Mouse (Mus musculus) myocyte (in vitro differentiated cells): ENCODE results near the gene Kif14. TPM values are rescaled to one million over a fixed set of nuclear protein-coding genes. Genes with fewer than 3 reads are reported as not detected.

ENCODE experiments used
- H3K27me3 ChIP-seq: one replicate; pipeline ENCODE4 v1.6.1; 2011; ENCODE audit not compliant: control insufficient read depth, insufficient read depth, insufficient read length
- H3K36me3 ChIP-seq: one replicate; pipeline ENCODE4 v1.6.1; 2011; ENCODE audit not compliant: control insufficient read depth, insufficient read depth
- H3K4me2 ChIP-seq: one replicate; pipeline ENCODE4 v1.6.1; 2011; ENCODE audit warnings: low read depth, control low read depth
- H3K4me3 ChIP-seq: one replicate; pipeline ENCODE4 v1.5.1; 2011; ENCODE audit warnings: mild to moderate bottlenecking, control low read depth, moderate library complexity
- H3K79me2 ChIP-seq: one replicate; pipeline ENCODE4 v1.6.1; 2011; ENCODE audit not compliant: control insufficient read depth, insufficient read depth
- H3ac ChIP-seq: one replicate; pipeline ENCODE4 v1.6.1; 2011; ENCODE audit not compliant: control insufficient read depth, insufficient read length
- CEBPB ChIP-seq: IDR thresholded peaks from 2 replicates; pipeline ENCODE4 v1.6.1; 2011; ENCODE audit warnings: mild to moderate bottlenecking, moderate library complexity; ENCODE audit not compliant: poor library complexity, insufficient read depth, severe bottlenecking
- E2F4 ChIP-seq: IDR thresholded peaks from one replicate; pipeline ENCODE4 v1.6.1; 2011; ENCODE audit warnings: mild to moderate bottlenecking, control low read depth, moderate library complexity; ENCODE audit not compliant: insufficient read depth
- MAX ChIP-seq: IDR thresholded peaks from one replicate; pipeline ENCODE4 v1.6.1; 2011; ENCODE audit warnings: low read depth, mild to moderate bottlenecking, control low read depth
- MYOD1 ChIP-seq, 3 experiments: IDR thresholded peaks; one replicate each; pipeline ENCODE4 v1.6.1; 2011; ENCODE audit warnings: control low read depth in 2 of 3, low read depth in 2 of 3, mild to moderate bottlenecking in 2 of 3, moderate library complexity in 1 of 3; ENCODE audit not compliant: insufficient read length in 2 of 3, control insufficient read depth in 1 of 3
- MYOG ChIP-seq, 3 experiments: IDR thresholded peaks; one replicate each; pipeline ENCODE4 v1.6.1; 2011; ENCODE audit warnings: control low read depth in 2 of 3, low read depth in 2 of 3, mild to moderate bottlenecking in 2 of 3; ENCODE audit not compliant: insufficient read length in 2 of 3, control insufficient read depth in 1 of 3, insufficient read depth in 1 of 3
- POLR2A ChIP-seq: IDR thresholded peaks from one replicate; pipeline ENCODE4 v1.6.1; 2011; ENCODE audit warnings: low read depth, mild to moderate bottlenecking, control low read depth, moderate library complexity; ENCODE audit not compliant: insufficient read length
- POLR2AphosphoS2 ChIP-seq: IDR thresholded peaks from one replicate; pipeline ENCODE4 v1.6.1; 2011; ENCODE audit warnings: low read depth, control low read depth; ENCODE audit not compliant: insufficient read length
- REST ChIP-seq: IDR thresholded peaks from one replicate; pipeline ENCODE4 v1.6.1; 2011; ENCODE audit warnings: mild to moderate bottlenecking, control low read depth, moderate library complexity; ENCODE audit not compliant: insufficient read depth, insufficient read length
- SRF ChIP-seq: IDR thresholded peaks from one replicate; pipeline ENCODE4 v1.6.1; 2011; ENCODE audit warnings: low read depth; ENCODE audit not compliant: control insufficient read depth, insufficient read length
- TCF12 ChIP-seq: IDR thresholded peaks from one replicate; pipeline ENCODE4 v1.6.1; 2011; ENCODE audit warnings: mild to moderate bottlenecking, control low read depth; ENCODE audit not compliant: poor library complexity, insufficient read depth, severe bottlenecking
- TCF3 ChIP-seq: IDR thresholded peaks from one replicate; pipeline ENCODE4 v1.6.1; 2011; ENCODE audit warnings: low read depth, control low read depth; ENCODE audit not compliant: insufficient read length
- USF1 ChIP-seq: IDR thresholded peaks from one replicate; pipeline ENCODE4 v1.6.1; 2011; ENCODE audit warnings: low read depth, mild to moderate bottlenecking, control low read depth, moderate library complexity
- polyA plus RNA-seq: library from polyadenylated mRNA; unstranded; fragments of >200 nt; fragmentation: generic; extraction: Trizol; gene quantifications from one replicate; pipeline ENCODE4 v1.2.1, GENCODE M21; 2012; ENCODE audit warnings: missing spikeins

Kif14 gene
- polyA plus RNA-seq, 1 experiment = 1.9 TPM

GRCm38 (mm10) chr1:136513181-136513580 is 47.0 kb downstream of the Kif14 start:
- peaks cover 18% of the 10 kb centered on the region for H3K36me3 ChIP-seq
- no peak overlapping the region for H3K4me3 ChIP-seq
- TF ChIP-seq TCF12 = no peak
- no peak for TF ChIP-seq SRF
- TF ChIP-seq MYOG (IDR thresholded peaks at IDR 0.05; ENCODE audit: control insufficient read depth in 1 of 3, insufficient read depth in 1 of 3, insufficient read length in 2 of 3, low read depth in 2 of 3) = no peak
- no peak for TF ChIP-seq POLR2AphosphoS2
- TF ChIP-seq E2F4 = no peak
- no peak for TF ChIP-seq REST
- TF ChIP-seq MYOD1 (IDR thresholded peaks at IDR 0.05; ENCODE audit: control insufficient read depth in 1 of 3, insufficient read length in 2 of 3, low read depth in 2 of 3) = no peak
- TF ChIP-seq POLR2A = no peak
- no peak for TF ChIP-seq TCF3
- TF ChIP-seq USF1 = no peak
- TF ChIP-seq MAX = no peak
- TF ChIP-seq CEBPB = no peak
- no peak overlapping the region for H3ac ChIP-seq
- H3K4me2 ChIP-seq = no peak overlapping the region
- H3K27me3 ChIP-seq = no peaks in the 10 kb centered on the region
- no peaks in the 10 kb centered on the region for H3K79me2 ChIP-seq

DNA sequence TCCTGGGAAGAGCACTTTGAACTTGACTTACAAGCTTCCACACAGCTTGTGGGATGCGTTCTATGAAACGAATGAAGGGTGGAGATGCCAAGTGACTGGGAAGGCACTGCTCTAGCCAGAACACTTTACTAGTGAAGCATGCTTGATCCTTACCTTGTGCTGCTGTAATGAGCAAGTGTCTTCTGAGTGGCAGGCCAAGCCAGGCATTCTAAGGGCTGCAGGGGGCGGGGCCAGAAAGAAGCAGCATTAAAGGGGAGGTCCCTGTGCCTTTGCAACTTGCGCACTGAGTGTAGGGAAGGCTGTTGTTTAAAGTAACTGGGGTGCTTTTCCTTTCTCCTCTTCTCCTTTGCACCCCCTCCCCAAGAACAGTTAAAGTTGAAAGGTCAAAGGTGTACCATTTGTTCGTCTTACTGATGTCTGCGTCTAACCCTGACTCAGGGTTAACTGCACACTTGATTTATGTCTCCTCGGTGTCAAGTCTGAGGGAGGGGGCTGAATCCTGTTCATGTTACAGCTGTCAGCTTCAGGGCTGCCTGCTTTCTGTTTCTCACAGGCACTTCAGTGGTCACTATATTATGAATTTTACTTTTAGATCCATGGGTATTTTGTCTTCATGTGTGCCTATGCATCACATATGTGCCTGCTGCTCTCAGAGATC is 52.7 kb downstream of the Kif14 start:
- H3ac ChIP-seq = no peak overlapping the region
- no peak overlapping the region for H3K4me2 ChIP-seq
- H3K27me3 ChIP-seq = no peaks in the 10 kb centered on the region
- no peaks in the 10 kb centered on the region for H3K79me2 ChIP-seq
- TF ChIP-seq POLR2A = no peak
- no peak for TF ChIP-seq POLR2AphosphoS2
- no peak for TF ChIP-seq TCF3
- no peak for TF ChIP-seq MYOD1 (IDR thresholded peaks at IDR 0.05; ENCODE audit: control insufficient read depth in 1 of 3, insufficient read length in 2 of 3, low read depth in 2 of 3)
- no peak overlapping the region for H3K4me3 ChIP-seq
- peaks cover 23% of the 10 kb centered on the region for H3K36me3 ChIP-seq

- Histone ChIP-seq H3K27me3 (no peaks in the 10 kb centered on the region), H3K4me2 (no peak overlapping the region), H3K79me2 (no peaks in the 10 kb centered on the region), H3K4me3 (no peak overlapping the region), H3ac (no peak overlapping the region), H3K36me3 (peaks cover 18% of the 10 kb centered on the region)
- TF ChIP-seq TCF12 (no peak), REST (no peak), POLR2A (no peak), MYOD1 (IDR thresholded peaks at IDR 0.05; ENCODE audit: control insufficient read depth in 1 of 3, insufficient read length in 2 of 3, low read depth in 2 of 3) (no peak), MAX (no peak), USF1 (no peak), CEBPB (no peak), POLR2AphosphoS2 (no peak), SRF (no peak), TCF3 (no peak), MYOG (IDR thresholded peaks at IDR 0.05; ENCODE audit: control insufficient read depth in 1 of 3, insufficient read depth in 1 of 3, insufficient read length in 2 of 3, low read depth in 2 of 3) (no peak), E2F4 (no peak)
Measured at GRCm38 (mm10) chr1:136521363-136521937, 55.3 kb downstream of the Kif14 start.

DNA sequence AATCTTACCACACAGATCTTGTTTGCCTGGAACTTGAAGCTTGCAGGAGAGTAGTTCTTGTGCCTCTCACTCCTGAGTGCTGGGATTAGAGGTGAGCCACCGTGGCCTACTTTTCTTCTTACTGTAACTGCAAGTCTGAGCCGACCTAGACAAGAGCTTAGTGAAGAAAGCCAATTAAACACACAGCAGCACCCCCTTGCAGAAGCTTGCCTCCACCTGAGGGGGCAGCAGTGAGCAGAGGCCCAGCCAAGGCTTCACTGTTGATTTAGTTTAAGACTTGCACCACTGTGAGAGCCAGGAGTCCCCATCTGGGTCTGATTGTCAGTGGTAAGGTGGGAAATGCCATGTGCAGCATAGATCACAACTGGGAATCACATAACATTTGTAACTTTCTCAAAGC is 58.8 kb downstream of the Kif14 start:
- Histone ChIP-seq H3ac (no peak overlapping the region), H3K4me2 (no peak overlapping the region), H3K36me3 (peaks cover 16% of the 10 kb centered on the region), H3K4me3 (no peak overlapping the region), H3K79me2 (no peaks in the 10 kb centered on the region), H3K27me3 (no peaks in the 10 kb centered on the region)
- TF ChIP-seq MYOG (IDR thresholded peaks at IDR 0.05; ENCODE audit: control insufficient read depth in 1 of 3, insufficient read depth in 1 of 3, insufficient read length in 2 of 3, low read depth in 2 of 3) = no peak
- TF ChIP-seq POLR2A = no peak
- no peak for TF ChIP-seq MAX
- no peak for TF ChIP-seq CEBPB
- no peak for TF ChIP-seq TCF12
- no peak for TF ChIP-seq USF1
- no peak for TF ChIP-seq REST
- TF ChIP-seq TCF3 = no peak
- no peak for TF ChIP-seq SRF
- no peak for TF ChIP-seq E2F4
- TF ChIP-seq MYOD1 (IDR thresholded peaks at IDR 0.05; ENCODE audit: control insufficient read depth in 1 of 3, insufficient read length in 2 of 3, low read depth in 2 of 3) = no peak
- no peak for TF ChIP-seq POLR2AphosphoS2
